Mouse (Mus musculus): ENCODE results near the gene Xpc. TPM values are rescaled to one million over a fixed set of nuclear protein-coding genes. Genes with fewer than 3 reads are reported as not detected.
A peak's percentile ranks its signal among the peaks of the same experiment; 100 is the strongest.

The Xpc gene
- 16.3 and 17.2 TPM in 2 replicates for polyA plus RNA-seq (2012; ENCODE audit: insufficient read depth, insufficient read length, missing spikeins)

DNA sequence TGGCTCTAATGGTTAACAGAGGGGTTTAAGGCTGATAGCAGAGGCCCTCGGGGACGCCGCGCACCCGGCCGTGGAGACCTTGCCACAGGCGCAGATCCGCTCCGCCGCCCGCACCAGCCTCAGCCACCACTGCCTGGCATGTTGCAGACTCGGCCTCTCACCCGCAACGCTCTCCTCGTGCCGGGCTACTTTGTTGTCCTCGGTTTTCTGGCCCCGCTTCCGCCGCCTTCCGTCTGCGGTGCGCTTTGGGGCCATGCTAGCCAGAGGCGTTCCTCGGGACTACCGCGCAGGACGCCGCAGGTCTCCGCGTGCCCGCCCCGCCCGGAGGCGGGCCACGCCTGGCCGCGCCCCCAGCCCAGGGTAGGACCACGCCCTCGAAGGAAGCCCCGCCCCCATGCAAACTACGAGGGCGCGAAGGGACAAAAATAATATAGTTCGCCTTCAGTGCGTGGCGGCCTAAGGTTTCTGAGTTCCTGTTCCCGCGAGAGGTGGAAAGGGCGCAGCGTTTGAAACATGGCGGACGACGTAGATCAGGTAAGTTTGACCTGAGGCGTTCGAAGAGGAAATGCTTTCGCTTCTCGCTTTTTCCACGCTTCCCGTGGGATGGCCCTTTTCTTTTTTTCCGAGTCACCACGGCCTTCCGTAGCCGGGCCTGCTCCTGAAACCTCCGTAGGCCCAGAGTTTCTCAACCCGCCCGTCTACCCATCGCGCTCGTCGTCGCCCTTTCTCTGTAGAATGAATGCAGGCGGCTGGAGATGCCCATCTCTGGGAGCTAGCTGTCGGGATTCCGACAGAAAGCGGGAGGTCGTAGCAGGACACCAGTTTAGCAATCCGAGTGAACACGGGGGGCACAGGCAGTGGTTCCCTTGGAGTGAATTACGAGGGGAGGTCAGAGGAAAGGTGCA, at the start of gene Xpc, which contains the start of gene Lsm3:
Gene Xpc, minus strand, starts transcription at position 344 of the 905 bp plus-strand sequence.
Gene Lsm3, plus strand, starts transcription at position 384 of the 905 bp plus-strand sequence.
- H3K27ac ChIP-seq (ENCODE audit: insufficient read depth, low read depth, low read length): peak within 1 kb of the TSS; percentile 26
- peak within 1 kb of the TSS; percentile 94 for H3K4me3 ChIP-seq (ENCODE audit: insufficient read depth, low read length)
- H3K4me1 ChIP-seq (ENCODE audit: control insufficient read depth, insufficient read depth, low read length): peaks cover 17% of the 10 kb centered on the region
- TF ChIP-seq CTCF (IDR thresholded peaks at IDR 0.05; ENCODE audit: low read depth, low read length) (no peak), POLR2A (IDR thresholded peaks at IDR 0.05; ENCODE audit: borderline replicate concordance, low read depth, low read length) (no peak)

DNA sequence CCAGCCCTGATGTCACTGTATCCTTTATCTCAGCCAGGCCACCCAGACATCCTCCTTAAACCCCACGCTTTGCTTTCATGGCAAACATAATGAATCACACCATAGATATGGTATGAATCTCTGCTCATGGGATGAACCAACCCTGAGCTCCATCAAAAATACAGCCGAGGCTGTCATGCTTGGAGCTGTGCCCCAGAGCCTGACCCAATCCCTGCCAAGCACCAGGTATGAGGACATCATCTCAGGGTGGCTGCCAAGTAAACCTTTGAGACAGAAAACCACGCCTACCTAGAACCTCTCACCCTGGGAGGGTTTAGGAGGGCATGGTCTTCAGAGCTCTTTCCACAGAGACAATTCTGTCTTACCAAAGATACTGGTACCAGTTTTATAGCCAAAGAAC, 47.3 kb upstream of the Xpc start:
- Histone ChIP-seq H3K27ac (ENCODE audit: insufficient read depth, low read depth, low read length) (no peak overlapping the region), H3K4me3 (ENCODE audit: insufficient read depth, low read length) (no peak overlapping the region), H3K4me1 (ENCODE audit: control insufficient read depth, insufficient read depth, low read length) (no peaks in the 10 kb centered on the region)
- TF ChIP-seq CTCF (IDR thresholded peaks at IDR 0.05; ENCODE audit: low read depth, low read length) (no peak), POLR2A (IDR thresholded peaks at IDR 0.05; ENCODE audit: borderline replicate concordance, low read depth, low read length) (no peak)

DNA sequence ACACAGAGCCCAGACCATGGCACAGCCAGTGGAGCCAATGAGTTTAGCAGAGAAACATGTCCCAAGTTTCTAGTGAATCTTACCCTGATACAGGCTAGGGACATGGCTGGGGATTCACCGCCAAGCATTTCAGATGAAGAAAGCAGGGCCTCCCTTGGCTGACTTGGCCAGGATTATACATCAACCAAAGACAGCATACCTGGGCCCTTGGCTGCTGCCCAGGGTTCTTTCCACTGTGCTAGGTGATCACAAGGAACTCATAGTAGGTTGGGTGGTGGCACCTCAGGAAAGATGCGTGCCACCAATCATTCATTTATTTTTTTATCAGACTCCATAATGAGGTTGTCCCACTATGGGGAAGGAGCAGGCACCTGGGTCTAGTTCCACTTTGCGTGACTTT, 44.5 kb upstream of the Xpc start:
- no peak overlapping the region for H3K4me3 ChIP-seq (ENCODE audit: insufficient read depth, low read length)
- no peaks in the 10 kb centered on the region for H3K4me1 ChIP-seq (ENCODE audit: control insufficient read depth, insufficient read depth, low read length)
- TF ChIP-seq POLR2A (IDR thresholded peaks at IDR 0.05; ENCODE audit: borderline replicate concordance, low read depth, low read length) (no peak), CTCF (IDR thresholded peaks at IDR 0.05; ENCODE audit: low read depth, low read length) (no peak)
- H3K27ac ChIP-seq (ENCODE audit: insufficient read depth, low read depth, low read length): no peak overlapping the region

DNA sequence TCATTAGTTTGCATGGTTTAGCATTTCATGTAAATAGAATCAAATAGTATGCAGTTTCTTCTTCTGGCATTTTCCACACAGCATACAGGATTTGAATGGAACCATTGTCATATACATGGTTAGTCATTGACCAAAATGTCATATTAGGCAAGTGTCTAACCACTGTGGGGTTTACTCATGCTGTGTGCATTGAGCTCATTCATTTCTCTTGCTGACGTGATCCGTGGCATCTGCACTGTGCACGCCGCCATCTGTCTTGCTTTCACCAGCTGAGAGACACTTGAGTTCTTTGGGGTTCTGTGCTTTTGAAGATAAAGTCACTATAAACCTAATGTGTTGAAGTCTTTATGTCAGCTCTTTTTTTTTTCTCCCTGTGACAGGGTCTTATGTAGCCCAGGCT, 43.7 kb upstream of the Xpc start:
- H3K4me3 ChIP-seq (ENCODE audit: insufficient read depth, low read length): no peak overlapping the region
- no peak for TF ChIP-seq POLR2A (IDR thresholded peaks at IDR 0.05; ENCODE audit: borderline replicate concordance, low read depth, low read length)
- no peak for TF ChIP-seq CTCF (IDR thresholded peaks at IDR 0.05; ENCODE audit: low read depth, low read length)
- H3K4me1 ChIP-seq (ENCODE audit: control insufficient read depth, insufficient read depth, low read length): no peaks in the 10 kb centered on the region
- H3K27ac ChIP-seq (ENCODE audit: insufficient read depth, low read depth, low read length): no peak overlapping the region

DNA sequence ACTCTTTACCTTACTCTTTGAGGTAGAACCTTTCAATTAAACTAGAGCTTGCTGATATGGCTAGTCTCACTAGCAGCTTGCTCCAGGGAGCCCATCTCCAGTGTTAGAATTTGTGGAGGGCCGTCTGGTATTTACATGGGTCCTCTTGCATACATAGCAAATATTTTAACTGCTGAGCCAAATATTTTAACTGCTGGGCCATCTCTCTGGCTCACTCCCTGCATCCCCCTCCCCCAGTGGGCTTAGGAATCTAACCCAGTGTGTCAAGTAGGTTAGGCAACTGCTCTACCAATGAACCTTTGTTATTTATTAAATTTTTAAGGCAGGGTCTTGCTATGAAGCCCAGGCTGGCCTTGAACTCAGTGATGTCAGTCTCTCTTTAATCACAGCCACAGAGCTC, 42.9 kb upstream of the Xpc start:
- no peak overlapping the region for H3K27ac ChIP-seq (ENCODE audit: insufficient read depth, low read depth, low read length)
- no peaks in the 10 kb centered on the region for H3K4me1 ChIP-seq (ENCODE audit: control insufficient read depth, insufficient read depth, low read length)
- TF ChIP-seq CTCF (IDR thresholded peaks at IDR 0.05; ENCODE audit: low read depth, low read length) (no peak), POLR2A (IDR thresholded peaks at IDR 0.05; ENCODE audit: borderline replicate concordance, low read depth, low read length) (no peak)
- H3K4me3 ChIP-seq (ENCODE audit: insufficient read depth, low read length): no peak overlapping the region

DNA sequence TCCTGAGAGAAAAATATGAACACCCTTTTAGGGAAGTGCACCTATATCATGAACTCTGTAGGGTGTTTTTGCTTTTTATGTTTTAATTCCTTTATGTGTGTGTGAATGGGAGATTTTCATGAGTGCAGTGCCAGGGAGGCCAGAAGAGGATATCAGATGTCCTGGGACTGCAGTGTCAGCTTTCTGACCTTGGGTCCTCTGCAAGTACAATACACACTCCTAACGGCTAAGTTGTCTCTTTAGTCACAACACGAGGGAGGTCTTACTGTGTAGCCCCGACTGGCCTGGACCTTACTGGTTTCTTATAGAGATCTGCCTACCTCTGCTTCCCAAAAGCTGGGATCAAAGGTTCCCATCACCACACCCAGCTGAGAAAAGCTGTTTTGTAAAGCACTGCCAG, 37.0 kb upstream of the Xpc start:
- H3K4me1 ChIP-seq (ENCODE audit: control insufficient read depth, insufficient read depth, low read length): no peaks in the 10 kb centered on the region
- no peak for TF ChIP-seq POLR2A (IDR thresholded peaks at IDR 0.05; ENCODE audit: borderline replicate concordance, low read depth, low read length)

DNA sequence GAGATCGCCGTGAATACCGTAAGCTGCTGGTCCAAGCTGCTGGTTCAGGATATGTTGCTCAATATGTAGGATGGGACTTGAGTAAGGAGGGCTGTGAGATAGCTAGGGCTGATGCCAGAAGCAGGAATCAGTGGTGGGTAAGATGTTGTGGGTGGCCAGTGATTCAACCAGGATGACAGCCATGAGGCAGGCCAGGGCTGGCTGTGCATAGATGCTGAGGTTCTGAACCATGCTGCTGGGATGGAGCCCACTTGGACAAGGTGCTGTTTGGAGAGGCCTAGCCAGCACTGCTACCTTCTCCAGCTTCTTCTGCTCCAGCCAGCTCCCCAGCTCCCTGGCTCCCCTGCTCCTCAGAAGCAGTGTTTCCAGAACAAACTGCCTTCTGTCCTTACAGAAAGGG, 36.0 kb upstream of the Xpc start:
- no peak for TF ChIP-seq CTCF (IDR thresholded peaks at IDR 0.05; ENCODE audit: low read depth, low read length)
- no peak for TF ChIP-seq POLR2A (IDR thresholded peaks at IDR 0.05; ENCODE audit: borderline replicate concordance, low read depth, low read length)
- Histone ChIP-seq H3K4me3 (ENCODE audit: insufficient read depth, low read length) (no peak overlapping the region), H3K4me1 (ENCODE audit: control insufficient read depth, insufficient read depth, low read length) (no peaks in the 10 kb centered on the region), H3K27ac (ENCODE audit: insufficient read depth, low read depth, low read length) (no peak overlapping the region)

More for the DNA sequence above, 37.0 kb upstream of the Xpc start:
- no peak overlapping the region for H3K27ac ChIP-seq (ENCODE audit: insufficient read depth, low read depth, low read length)
- H3K4me3 ChIP-seq (ENCODE audit: insufficient read depth, low read length): no peak overlapping the region

DNA sequence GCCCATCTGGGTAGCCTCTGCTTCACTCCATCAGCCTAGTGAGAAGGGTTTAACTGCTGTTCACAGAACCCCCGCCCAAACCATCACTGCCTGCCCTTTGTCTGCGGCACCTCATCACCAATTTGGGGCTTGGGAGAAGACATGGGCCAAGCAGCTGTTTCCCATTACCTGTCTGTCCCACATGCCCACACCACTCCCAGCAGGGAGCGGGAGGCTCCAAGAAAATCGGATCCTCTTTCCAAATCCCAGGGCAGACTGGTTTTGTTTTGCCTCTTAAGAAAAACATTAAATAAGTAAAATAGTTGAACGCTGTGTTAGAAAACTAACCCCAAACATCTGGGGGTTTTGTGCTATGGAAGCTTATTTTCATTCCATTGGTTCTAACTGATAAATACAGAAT, 33.9 kb upstream of the Xpc start:
- TF ChIP-seq POLR2A (IDR thresholded peaks at IDR 0.05; ENCODE audit: borderline replicate concordance, low read depth, low read length) (no peak), CTCF (IDR thresholded peaks at IDR 0.05; ENCODE audit: low read depth, low read length) (no peak)
- no peak overlapping the region for H3K27ac ChIP-seq (ENCODE audit: insufficient read depth, low read depth, low read length)
- H3K4me3 ChIP-seq (ENCODE audit: insufficient read depth, low read length): no peak overlapping the region
- no peaks in the 10 kb centered on the region for H3K4me1 ChIP-seq (ENCODE audit: control insufficient read depth, insufficient read depth, low read length)

DNA sequence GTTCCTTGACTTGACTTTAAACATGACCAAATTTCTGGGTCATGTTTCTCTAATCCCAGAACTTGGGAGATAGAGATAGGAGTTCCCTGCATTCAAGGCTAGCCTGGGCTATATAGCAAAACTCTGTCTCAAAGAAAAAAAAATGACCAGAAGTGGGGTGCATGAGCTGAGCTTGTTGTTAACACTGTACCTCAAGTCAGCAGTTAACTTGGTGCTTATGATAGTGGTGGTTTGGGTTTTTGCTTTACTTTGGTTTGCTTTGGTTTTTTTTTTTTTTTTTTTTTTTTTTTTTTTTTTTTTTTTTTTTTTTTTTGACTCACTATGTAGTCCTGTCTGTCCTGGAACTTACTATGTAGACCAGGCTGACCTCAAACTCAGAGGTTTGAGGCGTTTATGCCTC, 31.6 kb upstream of the Xpc start:
- Histone ChIP-seq H3K27ac (ENCODE audit: insufficient read depth, low read depth, low read length) (no peak overlapping the region), H3K4me3 (ENCODE audit: insufficient read depth, low read length) (no peak overlapping the region), H3K4me1 (ENCODE audit: control insufficient read depth, insufficient read depth, low read length) (no peaks in the 10 kb centered on the region)
- TF ChIP-seq POLR2A (IDR thresholded peaks at IDR 0.05; ENCODE audit: borderline replicate concordance, low read depth, low read length): no peak
- no peak for TF ChIP-seq CTCF (IDR thresholded peaks at IDR 0.05; ENCODE audit: low read depth, low read length)

DNA sequence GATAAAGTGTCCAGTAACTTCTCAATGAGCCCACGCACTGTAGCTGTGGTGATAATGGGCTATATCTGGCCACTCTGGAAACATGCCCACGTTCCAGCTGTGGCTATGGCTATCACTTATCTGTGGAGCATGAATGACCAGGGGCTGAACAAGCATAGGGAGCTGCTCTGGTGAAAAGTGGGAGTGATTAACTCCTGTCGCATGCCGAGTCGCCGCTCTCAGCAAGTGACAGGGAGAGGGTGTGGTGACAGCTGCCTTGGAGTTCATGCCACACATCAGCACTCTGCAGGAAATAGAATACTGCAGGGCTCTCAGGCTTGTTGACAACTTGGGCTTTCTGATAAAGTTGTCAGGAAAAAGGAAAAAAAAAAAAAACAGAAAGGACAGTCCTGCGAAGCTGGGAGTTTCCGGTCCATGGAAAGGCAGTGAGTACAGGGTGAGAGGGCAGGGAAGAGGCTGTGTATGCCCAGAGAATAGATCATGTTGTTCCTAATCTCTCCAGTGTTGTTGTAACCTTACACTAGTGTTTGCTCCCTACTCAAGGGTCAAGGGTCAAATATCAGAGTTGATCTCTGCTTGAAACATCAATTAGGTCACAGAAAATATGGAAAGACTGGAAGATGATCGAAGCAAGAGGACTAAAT, 30.7 kb upstream of the Xpc start:
- Histone ChIP-seq H3K4me3 (ENCODE audit: insufficient read depth, low read length) (no peak overlapping the region), H3K4me1 (ENCODE audit: control insufficient read depth, insufficient read depth, low read length) (no peaks in the 10 kb centered on the region), H3K27ac (ENCODE audit: insufficient read depth, low read depth, low read length) (no peak overlapping the region)
- TF ChIP-seq CTCF (IDR thresholded peaks at IDR 0.05; ENCODE audit: low read depth, low read length): no peak
- TF ChIP-seq POLR2A (IDR thresholded peaks at IDR 0.05; ENCODE audit: borderline replicate concordance, low read depth, low read length): no peak
